Mouse (Mus musculus): ENCODE data around the gene Kdf1. TPM values are rescaled to one million over a fixed set of nuclear protein-coding genes. Genes with fewer than 3 reads are reported as not detected.
A peak's percentile ranks its signal among the peaks of the same experiment; 100 is the strongest.

The Kdf1 gene
- not detected for total RNA-seq (2021)
- long read RNA-seq, experiment 1 = 0 reads
- long read RNA-seq, experiment 2 = 0 reads

GRCm38 (mm10) chr4:133518601-133519368 is at the start of gene Kdf1:
Kdf1 (plus strand) TSS chr4:133518963.
- DNase-seq = no peak
- H3K4me3 ChIP-seq = peak within 1 kb of the TSS; percentile 28
- no peak within 1 kb of the TSS for H3K27ac ChIP-seq
- intact Hi-C loops (cut with DNase I) = no loop called here
- TF ChIP-seq CTCF (IDR thresholded peaks at IDR 0.05) = no peak

GRCm38 (mm10) chr4:133469122-133469521 is 49.6 kb upstream of the Kdf1 start:
- DNase-seq = peak; percentile 73
- TF ChIP-seq CTCF (IDR thresholded peaks at IDR 0.05) = no peak
- intact Hi-C loops (cut with DNase I) = no loop called here
- peak overlapping the region; percentile 75 for H3K4me3 ChIP-seq
- peak overlapping the region; percentile 80 for H3K27ac ChIP-seq

GRCm38 (mm10) chr4:133471135-133471821 is 47.5 kb upstream of the Kdf1 start:
- Histone ChIP-seq H3K27ac (no peak overlapping the region), H3K4me3 (no peak overlapping the region)
- intact Hi-C loops (cut with DNase I) = no loop called here
- TF ChIP-seq CTCF (IDR thresholded peaks at IDR 0.05) = peak; percentile 14; the same call in 1 of the 2 replicates
- no peak for DNase-seq

- no peak for DNase-seq
- TF ChIP-seq CTCF (IDR thresholded peaks at IDR 0.05) = no peak
- intact Hi-C loops (cut with DNase I) = no loop called here
- H3K4me3 ChIP-seq = no peak overlapping the region
- no peak overlapping the region for H3K27ac ChIP-seq
These were observed 44.9 kb upstream of the Kdf1 start for GRCm38 (mm10) chr4:133473833-133474232.

GRCm38 (mm10) chr4:133479458-133480184 is 39.1 kb upstream of the Kdf1 start, which contains the start of gene Tent5b:
Tent5b (plus strand) TSS chr4:133480132.
- H3K27ac ChIP-seq = peak within 1 kb of the TSS; percentile 75
- peak; percentile 94 for TF ChIP-seq CTCF (IDR thresholded peaks at IDR 0.05)
- H3K4me3 ChIP-seq = peak within 1 kb of the TSS; percentile 72
- intact Hi-C loops (cut with DNase I) = loop anchor here (1.0 to 5.0 kb wide), 2 partner anchors 15 to 33 kb away; no protein-coding TSS in a partner anchor
- DNase-seq = peak; percentile 99

GRCm38 (mm10) chr4:133480185-133480537 is 38.6 kb upstream of the Kdf1 start:
- TF ChIP-seq CTCF (IDR thresholded peaks at IDR 0.05) = no peak
- H3K27ac ChIP-seq = peak overlapping the region; percentile 75
- H3K4me3 ChIP-seq = peak overlapping the region; percentile 72
- intact Hi-C loops (cut with DNase I) = no loop called here
- DNase-seq = no peak

GRCm38 (mm10) chr4:133480754-133481153 is 38.0 kb upstream of the Kdf1 start:
- H3K4me3 ChIP-seq = peak overlapping the region; percentile 72
- no peak for TF ChIP-seq CTCF (IDR thresholded peaks at IDR 0.05)
- intact Hi-C loops (cut with DNase I) = no loop called here
- peak overlapping the region; percentile 75 for H3K27ac ChIP-seq
- no peak for DNase-seq

- TF ChIP-seq CTCF (IDR thresholded peaks at IDR 0.05) = no peak
- intact Hi-C loops (cut with DNase I) = no loop called here
These were observed 37.3 kb upstream of the Kdf1 start for GRCm38 (mm10) chr4:133481488-133481887.

GRCm38 (mm10) chr4:133482479-133482878 is 36.3 kb upstream of the Kdf1 start:
- intact Hi-C loops (cut with DNase I) = no loop called here
- no peak overlapping the region for H3K27ac ChIP-seq
- no peak for DNase-seq
- no peak overlapping the region for H3K4me3 ChIP-seq
- no peak for TF ChIP-seq CTCF (IDR thresholded peaks at IDR 0.05)

More at GRCm38 (mm10) chr4:133481488-133481887, 37.3 kb upstream of the Kdf1 start:
- DNase-seq = no peak
- Histone ChIP-seq H3K4me3 (peak overlapping the region; percentile 72; the same call in 1 of the 2 replicates), H3K27ac (peak overlapping the region; percentile 75)

- intact Hi-C loops (cut with DNase I) = no loop called here
- Histone ChIP-seq H3K27ac (peak overlapping the region; percentile 81), H3K4me3 (peak overlapping the region; percentile 65)
- peak; percentile 62 for DNase-seq
- no peak for TF ChIP-seq CTCF (IDR thresholded peaks at IDR 0.05)
These were observed 34.3 kb upstream of the Kdf1 start for GRCm38 (mm10) chr4:133484266-133485025.

GRCm38 (mm10) chr4:133485691-133486425 is 32.9 kb upstream of the Kdf1 start:
- H3K27ac ChIP-seq = no peak overlapping the region
- DNase-seq = no peak
- TF ChIP-seq CTCF (IDR thresholded peaks at IDR 0.05) = no peak
- intact Hi-C loops (cut with DNase I) = no loop called here
- H3K4me3 ChIP-seq = no peak overlapping the region

All from gastrocnemius, adult 2 months (tissue).